Mouse (Mus musculus) embryo, embryonic 11.5 days (tissue): ENCODE measurements around the gene Ptpn4.

Source experiments
- DNase-seq: peaks from one replicate; pipeline ENCODE4 v3.0.0-alpha.2; 2012; ENCODE audit warnings: low read depth, low spot score

Ptpn4 gene

GRCm38 (mm10) chr1:119642367-119642766, 195.0 kb downstream of the Ptpn4 start:
- DNase-seq = no peak

- no peak for DNase-seq
Observed at GRCm38 (mm10) chr1:119641090-119641812, 196.2 kb downstream of the Ptpn4 start.

DNA sequence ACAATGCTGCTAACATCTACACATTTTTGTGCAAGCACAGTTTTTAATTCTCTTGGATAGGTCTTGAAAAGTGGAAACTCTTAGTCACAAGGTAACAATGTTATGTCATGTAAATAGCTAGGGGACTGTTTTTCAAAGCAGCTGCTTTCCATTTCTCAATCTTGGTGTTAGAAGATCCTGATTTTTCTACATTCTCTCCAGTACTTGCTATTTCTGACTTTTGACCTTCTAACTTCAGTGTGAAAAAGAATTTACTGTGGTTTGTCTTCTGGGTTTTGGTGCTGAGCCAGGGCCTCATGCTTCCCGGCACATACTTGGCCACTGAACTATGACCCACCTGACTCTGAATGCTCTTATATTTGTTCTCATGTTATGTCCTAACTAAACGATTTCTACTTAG, 197.4 kb downstream of the Ptpn4 start:
- DNase-seq = no peak

GRCm38 (mm10) chr1:119637188-119638023, 200.0 kb downstream of the Ptpn4 start:
- no peak for DNase-seq

DNA sequence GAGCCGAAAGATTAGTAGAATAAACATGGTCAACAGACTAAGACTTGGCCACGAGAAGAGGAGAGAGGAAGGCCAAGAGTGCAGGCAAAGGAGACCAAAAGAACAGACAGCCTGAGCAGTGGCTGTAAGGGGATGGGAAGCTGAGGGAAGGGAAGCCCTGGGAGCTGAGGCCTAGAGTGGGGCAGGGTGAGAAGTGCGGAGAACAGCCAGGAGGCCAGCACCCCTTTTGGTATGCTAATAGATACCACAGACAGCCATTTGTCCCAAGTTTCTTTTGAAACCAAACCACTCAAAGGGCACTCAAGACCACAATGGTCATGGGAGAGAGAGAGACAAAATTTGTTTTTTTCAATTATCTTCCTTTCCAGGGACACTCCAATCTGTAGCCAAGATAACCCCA, 202.7 kb downstream of the Ptpn4 start:
- no peak for DNase-seq

DNA sequence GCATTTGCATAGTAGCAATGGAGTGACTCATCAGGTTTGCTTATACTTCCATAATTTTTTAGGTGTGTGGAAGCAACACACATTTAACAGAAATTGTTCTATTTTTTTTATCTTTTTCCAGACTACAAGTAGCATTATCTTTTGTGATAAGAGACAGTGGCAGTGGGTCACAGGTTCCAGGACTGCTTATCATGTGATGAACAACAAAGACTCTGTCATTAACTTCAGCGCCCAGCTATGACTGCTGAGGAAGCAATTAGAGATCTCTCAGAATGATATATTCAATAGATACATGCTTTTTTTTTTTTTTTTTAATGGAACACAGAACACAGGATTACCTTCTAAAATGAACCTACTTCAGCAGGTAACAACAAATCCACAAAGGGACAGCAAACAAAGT, 207.0 kb downstream of the Ptpn4 start:
- no peak for DNase-seq

GRCm38 (mm10) chr1:119626837-119627236, 210.6 kb downstream of the Ptpn4 start:
- DNase-seq = no peak

- DNase-seq = no peak
Observed at GRCm38 (mm10) chr1:119624444-119624843, 213.0 kb downstream of the Ptpn4 start.

DNA sequence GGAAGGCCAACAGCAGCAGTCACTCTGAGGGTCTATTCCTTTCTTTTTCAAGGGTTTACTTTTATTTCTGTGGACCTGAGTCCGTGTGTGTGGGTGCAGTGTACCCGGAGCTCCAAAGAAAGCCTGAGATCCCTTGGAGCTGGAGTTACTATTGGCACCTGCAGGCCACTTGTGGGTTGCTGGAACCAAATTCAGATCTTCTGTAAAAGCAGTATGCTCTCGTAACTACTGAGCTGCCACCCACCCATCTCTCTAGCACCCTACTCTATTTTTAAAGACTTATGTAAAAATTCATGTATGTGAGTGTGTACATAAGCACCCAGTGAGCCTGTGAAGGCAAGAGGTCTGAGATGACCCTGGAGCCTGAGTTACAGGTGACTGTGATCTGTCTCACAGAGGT, 232.0 kb downstream of the Ptpn4 start:
- no peak for DNase-seq
